Mouse (Mus musculus): Measurements from ENCODE around the gene Itga2b.
"Not testable (repeated sequence)": the region's sequence is repeated elsewhere in the genome, so short reads cannot be mapped to it uniquely, and the experiment has no call there.

Itga2b gene

GRCm38 (mm10) chr11:102411061-102411460 lies 58.9 kb downstream of the Itga2b start:
- peak; percentile 62 for DNase-seq (ENCODE audit: low spot score)

GRCm38 (mm10) chr11:102410345-102410744 lies 59.6 kb downstream of the Itga2b start:
- DNase-seq (ENCODE audit: low spot score): not testable (repeated sequence)

GRCm38 (mm10) chr11:102409795-102410330 lies 60.1 kb downstream of the Itga2b start:
- no peak for DNase-seq (ENCODE audit: low spot score)

- no peak for DNase-seq (ENCODE audit: low spot score)
Observed at GRCm38 (mm10) chr11:102408888-102409794, 60.8 kb downstream of the Itga2b start.

GRCm38 (mm10) chr11:102408344-102408876 lies 61.5 kb downstream of the Itga2b start:
- peak; percentile 99 for DNase-seq (ENCODE audit: low spot score)

GRCm38 (mm10) chr11:102407834-102408215 lies 62.1 kb downstream of the Itga2b start, which contains the start of gene Slc25a39:
Gene Slc25a39 (minus strand): TSS chr11:102407946.
- DNase-seq (ENCODE audit: low spot score): peak; percentile 75

- DNase-seq (ENCODE audit: low spot score): peak; percentile 87
Observed at GRCm38 (mm10) chr11:102406900-102407833, 62.8 kb downstream of the Itga2b start.

GRCm38 (mm10) chr11:102406401-102406800 lies 63.5 kb downstream of the Itga2b start:
- DNase-seq (ENCODE audit: low spot score): no peak

GRCm38 (mm10) chr11:102405544-102406285 lies 64.2 kb downstream of the Itga2b start:
- DNase-seq (ENCODE audit: low spot score): no peak

GRCm38 (mm10) chr11:102404161-102405010 lies 65.5 kb downstream of the Itga2b start:
- no peak for DNase-seq (ENCODE audit: low spot score)

- no peak for DNase-seq (ENCODE audit: low spot score)
Observed at GRCm38 (mm10) chr11:102403657-102404056, 66.3 kb downstream of the Itga2b start.

Measured in adipocyte (in vitro differentiated cells).